Mouse (Mus musculus): ENCODE measurements around the gene Lpcat2.

Gene Lpcat2

GRCm38 (mm10) chr8:92855171-92855894 is at the start of gene Lpcat2:
Gene Lpcat2, plus strand, starts transcription at chr8:92855339.
- DNase-seq (ENCODE audit: low spot score in 2 of 2), result peak; percentile 63 to 71

GRCm38 (mm10) chr8:92812773-92813172 is 42.4 kb upstream of the Lpcat2 start:
- DNase-seq (ENCODE audit: low spot score in 2 of 2), result no peak

- DNase-seq (ENCODE audit: low spot score in 2 of 2), result no peak
Measured at GRCm38 (mm10) chr8:92815661-92816060, 39.5 kb upstream of the Lpcat2 start.

DNA sequence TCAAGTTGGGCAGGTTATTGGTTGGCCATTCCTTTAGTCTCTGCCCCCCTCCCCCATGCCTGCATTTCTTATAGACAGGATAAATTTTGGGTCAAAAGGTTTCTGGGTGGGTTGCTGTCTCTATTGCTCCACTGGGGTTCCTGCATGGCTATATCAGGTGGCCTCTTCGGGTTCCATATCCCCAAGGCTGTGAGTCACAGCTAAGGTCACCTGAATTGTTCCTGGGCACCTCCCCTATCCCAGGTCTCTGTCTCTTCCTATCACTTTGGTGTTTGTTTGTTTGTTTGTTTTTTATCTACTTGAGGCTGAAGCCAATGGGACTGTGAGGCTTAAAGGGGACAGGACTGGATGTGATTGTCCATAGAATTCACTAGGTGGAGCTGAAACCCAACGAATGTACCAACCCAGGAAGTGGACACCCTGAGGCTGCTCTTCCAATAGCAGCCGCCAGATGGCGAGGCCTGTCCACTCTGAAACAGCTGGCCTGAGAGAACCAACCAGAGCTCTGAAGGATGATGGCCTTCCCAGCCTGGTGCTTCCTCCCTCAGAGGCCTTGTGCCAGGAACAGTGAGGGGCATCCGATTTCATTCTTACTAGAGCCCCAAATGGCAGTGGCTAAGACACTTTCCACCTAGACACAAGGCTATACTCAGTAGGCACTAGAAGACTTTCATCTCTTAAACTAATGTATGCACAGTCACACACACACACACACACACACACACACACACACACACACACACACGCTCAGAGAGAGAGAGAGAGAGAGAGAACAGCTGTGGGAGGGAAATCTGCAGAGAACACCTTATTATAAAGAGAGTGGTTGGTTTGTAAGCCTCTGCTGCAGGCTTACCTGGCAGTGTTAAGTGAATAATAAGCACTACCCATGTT is 37.0 kb upstream of the Lpcat2 start:
- peak; percentile 66 to 67 for DNase-seq (ENCODE audit: low spot score in 2 of 2)

DNA sequence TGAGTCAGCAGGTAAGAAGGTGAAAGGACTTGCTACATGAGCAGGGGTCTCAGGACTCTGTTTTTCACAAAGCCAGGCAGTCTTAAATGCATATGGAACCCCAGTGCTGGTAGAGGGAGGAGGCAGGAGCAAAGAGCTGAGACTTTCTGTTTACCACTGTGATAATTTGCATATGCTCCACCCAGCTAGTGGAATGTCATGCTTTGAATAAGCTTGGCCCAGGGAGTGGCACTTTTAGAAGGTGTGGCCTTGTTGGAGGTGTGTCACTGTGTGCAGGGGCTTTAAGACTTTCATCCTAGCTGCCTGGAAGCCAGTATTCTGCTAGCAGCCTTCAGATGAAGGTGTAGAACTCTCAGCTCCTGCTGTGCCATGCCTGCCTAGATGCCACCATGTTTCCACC is 34.0 kb upstream of the Lpcat2 start:
- DNase-seq (ENCODE audit: low spot score in 2 of 2), result no peak

DNA sequence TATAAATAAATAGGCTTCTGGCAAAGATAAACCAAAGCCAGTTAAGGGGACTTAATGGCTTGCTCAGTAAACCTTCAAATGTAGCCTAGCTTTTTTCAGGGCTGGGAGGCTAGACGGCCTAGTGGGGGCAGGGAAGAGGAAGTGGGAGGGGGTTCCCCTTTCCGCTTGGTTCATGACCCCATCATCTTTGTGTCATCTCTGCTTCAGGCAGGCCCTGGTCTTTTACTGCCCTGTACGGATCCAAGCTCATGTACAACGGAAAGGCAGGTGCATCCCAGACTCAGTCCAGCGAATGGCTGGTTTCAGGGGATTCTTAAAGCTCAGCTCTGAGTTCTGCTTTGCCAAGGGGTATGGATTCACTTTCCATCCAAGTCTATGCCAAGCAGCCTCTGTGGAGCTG is 32.8 kb upstream of the Lpcat2 start:
- DNase-seq (ENCODE audit: low spot score in 2 of 2), result peak; percentile 9 to 12

DNA sequence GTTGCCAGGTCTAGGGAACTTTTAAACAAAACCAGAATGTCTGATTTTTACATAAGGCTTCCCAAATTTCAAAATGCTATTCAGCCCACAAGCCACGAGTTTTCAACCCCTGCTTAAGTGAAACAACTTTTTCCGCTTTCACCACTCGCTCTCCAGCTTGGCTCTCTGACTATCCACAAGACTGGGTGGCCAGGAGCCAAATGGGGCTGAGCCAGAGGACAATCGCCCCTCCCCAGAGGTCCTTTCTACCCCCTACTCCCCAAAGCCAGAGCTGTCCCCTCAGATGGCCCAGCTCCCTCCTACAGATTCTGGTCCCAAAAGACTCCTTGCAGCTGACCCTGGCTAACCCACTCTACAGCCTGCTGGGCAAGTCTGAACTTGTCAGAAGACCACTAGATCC is 29.1 kb upstream of the Lpcat2 start:
- DNase-seq (ENCODE audit: low spot score in 2 of 2), result no peak

DNA sequence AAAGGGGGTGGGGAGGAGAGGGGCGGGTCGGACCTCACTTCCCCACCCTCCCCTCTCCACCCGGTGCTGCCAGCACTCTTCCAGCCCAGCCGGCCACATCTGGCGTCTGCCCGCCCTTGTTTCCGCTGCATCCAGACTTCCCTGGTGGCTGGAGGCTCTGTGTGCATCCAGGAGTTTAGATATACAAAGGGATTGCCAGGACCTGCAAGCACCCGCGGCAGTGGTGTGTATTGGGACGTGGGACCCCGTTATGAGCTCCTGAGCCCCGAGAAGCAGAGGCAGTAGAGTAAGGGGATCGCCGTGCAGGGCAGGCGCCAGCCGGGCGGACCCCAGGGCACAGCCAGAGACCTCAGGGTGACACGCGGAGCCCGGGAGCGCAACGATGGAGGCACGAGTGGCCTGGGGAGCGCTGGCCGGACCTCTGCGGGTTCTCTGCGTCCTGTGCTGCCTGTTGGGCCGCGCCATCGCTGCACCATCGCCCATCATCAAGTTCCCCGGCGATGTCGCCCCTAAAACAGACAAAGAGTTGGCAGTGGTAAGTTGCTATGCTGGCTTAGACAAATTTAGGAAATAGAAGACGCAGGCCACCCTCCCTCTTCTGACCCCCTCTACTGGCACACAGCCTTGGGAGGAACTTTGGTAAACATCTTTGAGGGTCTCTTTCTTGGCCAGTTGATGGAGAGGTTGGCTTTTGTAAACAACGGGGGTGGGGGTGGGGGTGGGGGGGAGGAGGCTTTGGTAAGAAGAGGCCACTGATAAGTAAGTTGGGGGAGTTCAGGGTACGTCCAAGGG is 27.7 kb upstream of the Lpcat2 start, which contains the start of gene Mmp2:
Gene Mmp2, plus strand, starts transcription at position 49 of the 792 bp plus-strand sequence.
- no peak for DNase-seq (ENCODE audit: low spot score in 2 of 2)

- DNase-seq (ENCODE audit: low spot score in 2 of 2), result no peak
Measured at GRCm38 (mm10) chr8:92828251-92828743, 26.8 kb upstream of the Lpcat2 start.

GRCm38 (mm10) chr8:92834065-92834731 is 20.9 kb upstream of the Lpcat2 start:
- no peak for DNase-seq (ENCODE audit: low spot score in 2 of 2)

GRCm38 (mm10) chr8:92834786-92835500 is 20.2 kb upstream of the Lpcat2 start:
- no peak for DNase-seq (ENCODE audit: low spot score in 2 of 2)

DNA sequence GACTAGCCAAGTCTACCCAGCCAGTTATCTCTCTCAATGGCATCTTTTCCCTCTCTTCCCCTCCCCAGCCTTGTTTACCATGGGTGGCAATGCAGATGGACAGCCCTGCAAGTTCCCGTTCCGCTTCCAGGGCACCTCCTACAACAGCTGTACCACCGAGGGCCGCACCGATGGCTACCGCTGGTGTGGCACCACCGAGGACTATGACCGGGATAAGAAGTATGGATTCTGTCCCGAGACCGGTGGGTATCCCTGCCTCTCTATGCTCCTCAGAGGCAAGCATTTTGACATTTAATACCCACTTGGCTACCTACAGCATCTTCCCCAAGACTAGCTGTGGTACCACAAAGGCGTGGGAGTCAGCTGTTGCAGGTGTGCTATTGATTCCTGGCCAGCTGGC is 19.2 kb upstream of the Lpcat2 start:
- no peak for DNase-seq (ENCODE audit: low spot score in 2 of 2)

DNA sequence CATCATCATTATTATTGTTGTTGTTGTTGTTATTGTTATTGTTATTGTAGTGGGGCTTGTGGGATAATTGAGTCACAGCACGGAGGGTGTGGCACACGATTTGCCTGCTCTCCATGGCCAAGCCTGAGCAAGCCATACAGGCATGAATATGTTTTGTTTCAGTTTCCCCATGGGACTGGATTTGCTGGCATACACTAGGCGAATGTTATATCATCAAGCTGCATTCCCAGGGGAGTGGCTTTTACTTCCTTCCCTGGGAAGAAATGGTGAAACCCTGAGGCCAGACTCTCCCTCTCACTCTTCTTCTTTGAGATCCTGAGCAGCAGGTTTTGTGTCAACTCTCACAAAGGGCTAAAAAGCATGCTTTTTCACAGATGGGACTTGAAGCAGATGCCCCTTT is 16.5 kb upstream of the Lpcat2 start:
- no peak for DNase-seq (ENCODE audit: low spot score in 2 of 2)

GRCm38 (mm10) chr8:92839161-92839560 is 16.0 kb upstream of the Lpcat2 start:
- DNase-seq (ENCODE audit: low spot score in 2 of 2), result no peak

DNA sequence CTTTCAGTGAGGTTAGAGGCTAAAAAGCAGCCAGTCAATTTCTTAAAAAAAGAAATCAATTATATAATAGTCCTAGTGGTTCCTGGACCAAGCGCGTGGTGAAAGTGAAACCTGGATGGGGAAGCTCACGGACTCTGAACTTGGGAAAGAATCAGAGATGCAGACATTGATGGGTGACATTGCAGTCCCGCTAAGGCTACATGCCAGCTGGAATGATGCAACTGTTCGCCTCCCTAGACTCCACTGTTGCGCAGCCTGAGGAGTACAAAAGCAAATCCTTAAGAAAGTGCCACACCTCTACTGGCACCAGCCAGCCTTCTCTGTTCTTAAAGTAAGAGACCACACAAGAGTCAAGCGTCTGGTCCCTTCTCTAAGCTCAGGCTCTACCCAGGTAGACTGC is 15.3 kb upstream of the Lpcat2 start:
- no peak for DNase-seq (ENCODE audit: low spot score in 2 of 2)

DNA sequence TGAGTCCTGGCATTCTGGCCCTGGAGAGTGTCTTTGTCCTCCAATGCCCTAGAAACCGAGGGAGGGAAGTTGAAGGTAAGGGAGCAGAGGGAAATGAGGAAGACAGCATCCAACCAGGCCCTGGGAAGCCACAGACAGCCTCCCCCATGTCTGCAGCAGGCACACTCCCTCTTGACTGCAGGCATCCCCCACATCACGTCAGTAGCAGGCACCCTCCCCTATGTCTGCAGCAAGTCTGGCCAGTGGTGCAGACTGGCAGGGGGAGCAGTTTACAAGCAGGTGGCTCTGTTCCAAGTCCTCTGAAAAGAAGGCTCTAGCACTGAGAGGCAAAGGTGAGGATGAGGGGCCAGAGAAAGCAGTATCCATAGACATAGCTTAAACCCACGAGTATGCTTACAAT is 8.5 kb upstream of the Lpcat2 start:
- DNase-seq (ENCODE audit: low spot score in 2 of 2), result no peak

DNA sequence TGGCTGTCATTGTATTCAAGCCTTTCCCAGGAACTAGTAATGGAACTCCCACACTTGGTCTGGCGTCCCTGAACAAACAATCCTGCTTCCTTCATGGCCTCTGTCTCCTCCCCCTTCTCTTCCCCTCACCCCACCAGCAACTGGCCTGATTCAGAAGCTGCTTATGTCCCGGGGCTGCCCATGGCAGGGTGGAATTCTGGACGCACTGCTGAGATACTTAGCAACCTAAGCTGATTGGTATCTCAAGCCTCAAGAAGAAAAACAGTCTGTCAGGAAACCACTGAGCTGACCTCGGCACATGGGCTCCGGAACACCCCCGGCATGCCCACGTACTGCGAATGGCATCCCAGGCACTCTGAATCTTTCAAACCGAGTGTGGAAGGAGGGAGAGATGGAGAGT is 7.8 kb upstream of the Lpcat2 start:
- DNase-seq (ENCODE audit: low spot score in 2 of 2), result no peak

DNA sequence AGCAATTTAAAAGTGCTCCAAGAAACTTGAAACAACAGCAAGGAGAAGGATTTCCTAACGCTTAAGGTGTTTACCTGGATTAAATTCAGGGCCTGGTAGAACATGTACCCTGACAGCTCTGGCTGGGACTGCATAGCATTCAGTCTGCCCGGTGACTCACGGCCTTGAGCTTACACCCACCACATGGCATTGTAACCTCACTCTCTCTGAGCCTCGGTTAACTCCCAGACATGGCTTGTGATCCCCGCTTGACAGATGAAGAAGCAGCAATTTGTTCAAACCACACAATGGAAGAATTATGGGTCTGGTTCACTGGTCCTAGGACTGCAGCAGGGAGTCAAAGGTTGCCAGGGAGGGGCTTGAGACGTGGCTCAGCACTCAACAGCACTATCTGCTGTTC is 5.9 kb upstream of the Lpcat2 start:
- no peak for DNase-seq (ENCODE audit: low spot score in 2 of 2)

GRCm38 (mm10) chr8:92850239-92850638 is 4.9 kb upstream of the Lpcat2 start:
- peak; percentile 11 to 16 for DNase-seq (ENCODE audit: low spot score in 2 of 2)

- DNase-seq (ENCODE audit: low spot score in 2 of 2), result no peak
Measured at GRCm38 (mm10) chr8:92851381-92851780, 3.8 kb upstream of the Lpcat2 start.
